Mouse (Mus musculus) kidney, adult 9 months (tissue): Measurements from ENCODE around the gene Olfr161.
"Not testable (repeated sequence)": the region's sequence is repeated elsewhere in the genome, so short reads cannot be mapped to it uniquely, and the experiment has no call there.

Experiments
- DNase-seq: peaks from one replicate; pipeline ENCODE4 v3.0.0; 2022

Olfr161 gene

DNA sequence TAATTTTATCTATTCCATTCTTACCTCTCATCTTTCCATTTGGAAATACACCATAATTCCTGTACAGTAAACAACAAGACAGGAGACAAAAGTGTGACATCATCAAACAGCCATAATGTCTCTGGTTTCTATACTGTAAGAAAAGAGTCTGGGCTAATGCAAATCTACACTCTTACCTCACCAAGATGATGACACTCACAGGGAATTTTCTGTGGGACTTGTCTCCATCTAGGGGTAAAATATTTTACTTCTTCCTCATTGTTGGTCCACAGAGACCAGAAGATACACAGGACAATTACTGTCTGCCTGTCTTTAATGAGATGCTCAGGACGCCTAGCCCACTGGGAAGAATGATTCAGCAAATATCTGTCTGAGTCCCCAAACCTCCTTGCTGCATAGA is at the start of gene Olfr161:
TSS of gene Olfr161 (plus strand) at position 352 of the 400 bp plus-strand sequence.
- DNase-seq: no peak

DNA sequence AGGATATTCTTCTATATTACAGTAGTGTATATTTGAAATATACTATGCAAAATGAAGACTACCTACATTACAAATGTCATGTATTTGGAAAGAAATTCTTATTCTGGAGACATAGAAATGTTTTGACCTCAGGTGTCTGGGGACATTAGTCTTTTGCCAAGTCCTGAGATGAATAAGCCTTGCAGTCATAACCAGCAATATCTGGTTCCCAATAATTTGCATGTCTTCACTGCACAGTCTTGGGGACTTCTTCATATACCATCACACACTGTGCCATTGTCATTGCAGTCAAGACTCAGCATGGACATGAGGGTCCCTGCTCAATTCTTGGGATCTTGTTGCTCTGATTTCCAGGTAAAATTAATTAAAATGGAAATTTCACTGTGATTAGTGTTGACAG is 27.3 kb upstream of the Olfr161 start:
- DNase-seq: no peak

DNA sequence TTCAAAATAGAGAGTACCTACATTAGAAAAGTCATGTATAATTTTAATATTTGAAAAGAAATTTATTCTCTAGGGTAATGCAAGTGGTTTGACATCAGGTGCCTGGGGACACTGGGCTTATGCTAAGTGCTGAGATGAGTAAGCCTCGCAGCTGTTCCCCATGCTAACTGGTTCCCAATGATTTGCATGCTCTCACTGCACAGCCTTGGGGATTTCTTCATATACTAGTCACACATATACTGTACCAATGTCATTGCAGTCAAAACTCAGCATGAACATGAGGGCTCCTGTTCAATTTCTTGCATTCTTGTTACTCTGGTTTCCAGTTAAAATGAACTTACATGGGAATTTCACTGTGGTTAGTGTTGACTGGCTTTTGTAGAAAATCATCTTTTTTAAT is 13.2 kb upstream of the Olfr161 start:
- DNase-seq: not testable (repeated sequence)

DNA sequence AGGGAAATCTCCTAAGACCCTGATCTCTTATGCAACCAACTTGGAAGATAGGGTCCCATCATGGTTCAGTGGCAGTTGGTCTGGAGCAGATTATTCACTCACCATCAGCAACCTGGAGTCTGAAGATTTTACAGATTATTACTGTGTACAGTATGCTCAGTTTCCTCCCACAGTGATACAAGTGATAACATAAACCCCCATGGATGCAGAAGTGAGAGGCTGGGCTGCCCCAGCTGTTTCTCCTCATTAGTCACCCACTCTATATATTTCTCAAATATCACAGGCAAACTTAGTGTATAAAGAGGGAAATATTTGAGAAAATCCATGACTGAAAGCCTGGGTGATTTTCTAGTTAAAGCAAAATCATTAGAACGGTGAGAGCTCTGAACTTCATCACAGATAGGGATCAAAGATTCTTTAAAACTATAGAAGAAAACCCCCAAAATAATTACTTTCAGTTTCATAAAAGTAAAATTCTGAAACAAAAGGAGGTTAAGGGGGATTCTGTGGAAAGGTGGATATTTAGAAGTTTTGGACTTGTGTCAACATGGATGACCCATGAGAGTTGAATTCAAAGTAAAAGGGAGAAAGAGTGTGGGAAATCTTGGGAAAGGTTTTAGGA is 12.5 kb upstream of the Olfr161 start:
- DNase-seq: not testable (repeated sequence)

DNA sequence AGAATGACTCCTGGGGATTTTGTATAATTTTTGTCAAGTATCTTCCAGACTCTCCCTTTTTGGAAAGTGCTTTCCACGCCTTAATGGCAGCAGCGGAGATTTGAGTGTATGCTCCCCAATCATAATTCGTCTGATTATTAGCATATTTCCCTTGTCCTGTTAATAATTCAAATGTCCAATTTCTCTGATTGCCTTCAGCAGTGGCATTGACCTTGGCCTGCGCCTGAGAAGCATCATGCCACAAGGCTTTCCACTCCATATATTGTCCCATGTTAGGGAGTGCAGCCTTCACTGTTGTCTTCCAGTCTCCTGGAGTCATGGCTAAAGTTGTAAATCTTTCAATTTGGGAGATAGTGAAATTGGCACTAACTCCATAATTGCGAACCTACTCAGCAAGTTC is 40.5 kb downstream of the Olfr161 start:
- not testable (repeated sequence) for DNase-seq

DNA sequence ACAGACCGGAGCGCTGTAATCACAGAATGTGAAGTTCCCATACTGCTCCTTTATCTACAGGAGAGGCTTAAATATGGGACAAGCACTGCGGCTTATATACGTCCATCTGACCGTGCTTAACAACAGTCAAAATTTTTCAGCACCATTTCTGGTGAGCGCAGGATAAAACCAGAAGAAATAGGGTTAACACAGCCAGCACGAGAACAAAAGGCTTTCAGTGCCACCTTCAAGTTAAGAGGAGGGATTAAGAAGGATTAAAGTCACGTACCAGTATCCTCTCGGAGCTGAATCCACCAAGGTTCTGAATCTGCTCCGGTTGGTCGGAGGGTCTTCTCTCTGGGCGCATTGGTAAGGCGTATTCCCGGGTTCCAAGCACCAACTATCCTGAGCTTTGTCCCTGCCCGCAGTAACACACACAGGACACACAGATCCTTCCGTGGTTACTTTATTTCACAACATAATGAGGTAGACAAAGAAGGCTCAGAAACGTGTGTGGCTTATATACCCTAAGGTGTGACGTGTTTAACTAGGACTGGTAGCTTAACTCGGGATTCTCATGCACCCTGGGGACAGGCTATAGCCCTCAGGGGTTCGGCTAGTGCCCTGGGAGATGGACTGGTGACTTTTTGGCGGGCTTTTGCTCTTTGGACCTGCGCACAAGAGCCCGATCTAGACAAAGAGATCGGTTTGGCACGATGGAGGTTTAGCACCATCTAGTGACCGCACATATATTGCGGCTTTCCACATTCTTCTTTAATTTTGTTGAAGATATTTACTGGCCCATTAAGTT is 41.9 kb downstream of the Olfr161 start:
- DNase-seq: peak; percentile 34
